Mouse (Mus musculus) Patski (cell line): ENCODE results near the gene Adamtsl4. TPM values are rescaled to one million over a fixed set of nuclear protein-coding genes. Genes with fewer than 3 reads are reported as not detected.
"Not testable (repeated sequence)": the region's sequence is repeated elsewhere in the genome, so short reads cannot be mapped to it uniquely, and the experiment has no call there.

Experiments used
- ATAC-seq: fragments of 100-300 bp; one replicate; pipeline ENCODE4 v1.8.0; 2021
- CTCF ChIA-PET: fragments of 350-600 bp; sonication (Branson Sonifier 250); formaldehyde crosslinking; loops from one replicate; lab custom pipeline; 2022; ENCODE audit warnings: inconsistent platforms; lab: Charles Lee
- POLR2A ChIA-PET: fragments of 350-600 bp; sonication (Branson Sonifier 250); formaldehyde crosslinking; loops from one replicate; lab custom pipeline; 2022; ENCODE audit warnings: antibody characterized with exemption, inconsistent platforms; lab: Charles Lee
- DNase-seq: peaks from one replicate; pipeline ENCODE4 v3.0.0-alpha.2; 2011; ENCODE audit warnings: low read depth, low spot score
- H3K27me3 ChIP-seq: fragments of 371-371 bp; one replicate; pipeline ENCODE4 v1.5.1; 2021
- CTCF ChIP-seq: fragments of 100-300 bp; IDR thresholded peaks from one replicate; pipeline ENCODE4 v1.5.1; 2021
- in situ Hi-C: fragments of 300-500 bp; cut with MboI; formaldehyde crosslinking; loops from 3 replicates; pipeline ENCODE4 v1.11.1; 2018; ENCODE audit warnings: low pct_unique_long_range_greater_than_20kb, mixed read lengths
- polyA plus RNA-seq: library from polyadenylated mRNA; unstranded; gene quantifications from one replicate; pipeline ENCODE4 v1.2.3, GENCODE M21; 2021

Gene Adamtsl4
- polyA plus RNA-seq, 1 experiment from 2014 or later: 39.5 TPM

- DNase-seq (no peak), ATAC-seq (no peak)
- ChIA-PET POLR2A (interaction anchor here (0.9 to 1.0 kb wide), 3 partner anchors 17 to 60 kb away, joined by 3 to 8 read pairs (median 3); no protein-coding TSS in a partner anchor), CTCF (interaction anchor here (1.0 kb wide), 1 partner anchor 17 kb away, joined by 5 read pairs; no protein-coding TSS in a partner anchor)
- no peak for TF ChIP-seq CTCF
- no peaks in the 10 kb centered on the region for H3K27me3 ChIP-seq
- in situ Hi-C loops: no loop called here
These were observed 5.0 kb upstream of the Adamtsl4 start for GRCm38 (mm10) chr3:95692677-95693076.

- ATAC-seq, in situ Hi-C loops, H3K27me3 ChIP-seq, DNase-seq, POLR2A ChIA-PET: not testable (repeated sequence)
- CTCF ChIA-PET: interaction anchor here (1.1 to 3.8 kb wide), 3 partner anchors 9 to 92 kb away, joined by 3 to 23 read pairs (median 3); no protein-coding TSS in a partner anchor
These were observed 2.8 kb upstream of the Adamtsl4 start for GRCm38 (mm10) chr3:95690552-95690951.

- DNase-seq (no peak), ATAC-seq (no peak)
- ChIA-PET CTCF (interaction anchor here (1.1 to 6.0 kb wide), 4 partner anchors 10 to 92 kb away, joined by 3 to 58 read pairs (median 13); no protein-coding TSS in a partner anchor), POLR2A (no interaction called here)
- no peaks in the 10 kb centered on the region for H3K27me3 ChIP-seq
- in situ Hi-C loops: no loop called here
- TF ChIP-seq CTCF: no peak
These were observed 2.2 kb upstream of the Adamtsl4 start for GRCm38 (mm10) chr3:95689940-95690339.

GRCm38 (mm10) chr3:95689171-95689915, 1.6 kb upstream of the Adamtsl4 start:
- TF ChIP-seq CTCF: no peak
- in situ Hi-C loops: no loop called here
- ATAC-seq (no peak), DNase-seq (no peak)
- H3K27me3 ChIP-seq: no peaks in the 10 kb centered on the region
- ChIA-PET CTCF (interaction anchor here (1.1 to 6.0 kb wide), 4 partner anchors 11 to 93 kb away, joined by 3 to 58 read pairs (median 13); no protein-coding TSS in a partner anchor), POLR2A (interaction anchor here (1.1 to 2.3 kb wide), 4 partner anchors 10 to 61 kb away, joined by 3 to 8 read pairs (median 3); no protein-coding TSS in a partner anchor)

GRCm38 (mm10) chr3:95687168-95687523, 571 bp downstream of the Adamtsl4 start:
- TF ChIP-seq CTCF: no peak
- CTCF ChIA-PET: interaction anchor here (1.0 to 6.0 kb wide), 5 partner anchors 10 to 54 kb away, joined by 4 to 58 read pairs (median 11); no protein-coding TSS in a partner anchor
- in situ Hi-C loops: no loop called here

GRCm38 (mm10) chr3:95686492-95687167, 1.1 kb downstream of the Adamtsl4 start:
- DNase-seq: no peak
- ATAC-seq: no peak
- POLR2A ChIA-PET: interaction anchor here (0.5 to 3.5 kb wide), 10 partner anchors 10 to 104 kb away, joined by 3 to 20 read pairs (median 3); partner anchors contain the start of gene Mcl1
- no peak for TF ChIP-seq CTCF
- in situ Hi-C loops: no loop called here
- no peaks in the 10 kb centered on the region for H3K27me3 ChIP-seq
- CTCF ChIA-PET: interaction anchor here (0.9 to 6.0 kb wide), 6 partner anchors 10 to 169 kb away, joined by 3 to 58 read pairs (median 6); no protein-coding TSS in a partner anchor

More at GRCm38 (mm10) chr3:95687168-95687523, 571 bp downstream of the Adamtsl4 start:
- POLR2A ChIA-PET: interaction anchor here (0.5 to 3.5 kb wide), 13 partner anchors 11 to 175 kb away, joined by 3 to 20 read pairs (median 3); partner anchors contain the start of gene Mcl1
- ATAC-seq (peak; percentile 4), DNase-seq (no peak)
- H3K27me3 ChIP-seq: no peaks in the 10 kb centered on the region

GRCm38 (mm10) chr3:95685701-95686100, 2.0 kb downstream of the Adamtsl4 start:
- DNase-seq: no peak
- TF ChIP-seq CTCF: no peak
- in situ Hi-C loops: no loop called here
- CTCF ChIA-PET: interaction anchor here (0.7 to 6.0 kb wide), 6 partner anchors 9 to 168 kb away, joined by 3 to 58 read pairs (median 4); no protein-coding TSS in a partner anchor
- no peak for ATAC-seq
- POLR2A ChIA-PET: interaction anchor here (1.0 to 3.5 kb wide), 5 partner anchors 9 to 25 kb away, joined by 4 to 20 read pairs (median 8); partner anchors contain the start of gene Mcl1
- H3K27me3 ChIP-seq: no peaks in the 10 kb centered on the region

- DNase-seq (no peak), ATAC-seq (no peak)
- no peaks in the 10 kb centered on the region for H3K27me3 ChIP-seq
- CTCF ChIA-PET: interaction anchor here (0.7 to 6.0 kb wide), 6 partner anchors 9 to 168 kb away, joined by 3 to 58 read pairs (median 4); no protein-coding TSS in a partner anchor
- TF ChIP-seq CTCF: no peak
- in situ Hi-C loops: no loop called here
- POLR2A ChIA-PET: interaction anchor here (1.0 to 3.5 kb wide), 4 partner anchors 9 to 25 kb away, joined by 4 to 20 read pairs (median 8); partner anchors contain the start of gene Mcl1
These were observed 2.4 kb downstream of the Adamtsl4 start for GRCm38 (mm10) chr3:95685301-95685700.

- ATAC-seq (no peak), DNase-seq (no peak)
- no peak for TF ChIP-seq CTCF
- ChIA-PET CTCF (interaction anchor here (0.7 to 6.0 kb wide), 2 partner anchors 8 to 58 kb away, joined by 3 to 58 read pairs; no protein-coding TSS in a partner anchor), POLR2A (interaction anchor here (3.5 kb wide), 1 partner anchor 24 kb away, joined by 20 read pairs; the partner anchor contains the start of gene Mcl1)
- in situ Hi-C loops: no loop called here
- H3K27me3 ChIP-seq: no peaks in the 10 kb centered on the region
These were observed 2.9 kb downstream of the Adamtsl4 start for GRCm38 (mm10) chr3:95684846-95685245.

- ChIA-PET CTCF (no interaction called here), POLR2A (no interaction called here)
- no peak for TF ChIP-seq CTCF
- ATAC-seq (no peak), DNase-seq (no peak)
- H3K27me3 ChIP-seq: no peaks in the 10 kb centered on the region
- in situ Hi-C loops: no loop called here
These were observed 4.8 kb downstream of the Adamtsl4 start for GRCm38 (mm10) chr3:95682878-95683277.
